Mouse (Mus musculus): ENCODE measurements at regions not wholly inside any gene's neighbourhood (a gene's known extent, or its start where the extent isn't known, plus 50 kb on each side); places are given as distances from the start of the nearest gene placed in this dataset.
A peak's percentile ranks its signal among the peaks of the same experiment; 100 is the strongest.

- DNase-seq (ENCODE audit: low spot score in 2 of 2): no peak
Observed at GRCm38 (mm10) chr11:23996250-23996649, 78.6 kb downstream of the A830031A19Rik start.

DNA sequence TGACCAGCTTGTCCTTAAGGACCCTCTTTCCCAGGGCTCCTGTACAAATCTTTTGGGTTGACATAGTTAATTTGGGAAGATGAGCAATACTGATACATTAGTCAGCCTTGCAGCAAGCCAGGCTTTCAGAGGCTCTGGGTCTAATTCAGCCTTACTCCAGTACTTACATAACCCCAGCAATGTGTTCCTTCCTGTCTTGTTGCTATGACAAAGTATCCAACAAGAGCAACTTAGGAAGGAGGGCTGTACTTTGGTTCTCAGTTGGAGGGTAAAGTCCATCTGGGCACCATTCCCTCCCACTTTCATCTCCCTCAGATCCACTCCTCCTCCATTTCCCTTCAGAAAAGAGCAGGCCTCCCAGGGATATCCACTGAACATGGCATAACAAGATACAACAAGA is 80.7 kb downstream of the A830031A19Rik start:
- no peak for DNase-seq (ENCODE audit: low spot score in 2 of 2)

DNA sequence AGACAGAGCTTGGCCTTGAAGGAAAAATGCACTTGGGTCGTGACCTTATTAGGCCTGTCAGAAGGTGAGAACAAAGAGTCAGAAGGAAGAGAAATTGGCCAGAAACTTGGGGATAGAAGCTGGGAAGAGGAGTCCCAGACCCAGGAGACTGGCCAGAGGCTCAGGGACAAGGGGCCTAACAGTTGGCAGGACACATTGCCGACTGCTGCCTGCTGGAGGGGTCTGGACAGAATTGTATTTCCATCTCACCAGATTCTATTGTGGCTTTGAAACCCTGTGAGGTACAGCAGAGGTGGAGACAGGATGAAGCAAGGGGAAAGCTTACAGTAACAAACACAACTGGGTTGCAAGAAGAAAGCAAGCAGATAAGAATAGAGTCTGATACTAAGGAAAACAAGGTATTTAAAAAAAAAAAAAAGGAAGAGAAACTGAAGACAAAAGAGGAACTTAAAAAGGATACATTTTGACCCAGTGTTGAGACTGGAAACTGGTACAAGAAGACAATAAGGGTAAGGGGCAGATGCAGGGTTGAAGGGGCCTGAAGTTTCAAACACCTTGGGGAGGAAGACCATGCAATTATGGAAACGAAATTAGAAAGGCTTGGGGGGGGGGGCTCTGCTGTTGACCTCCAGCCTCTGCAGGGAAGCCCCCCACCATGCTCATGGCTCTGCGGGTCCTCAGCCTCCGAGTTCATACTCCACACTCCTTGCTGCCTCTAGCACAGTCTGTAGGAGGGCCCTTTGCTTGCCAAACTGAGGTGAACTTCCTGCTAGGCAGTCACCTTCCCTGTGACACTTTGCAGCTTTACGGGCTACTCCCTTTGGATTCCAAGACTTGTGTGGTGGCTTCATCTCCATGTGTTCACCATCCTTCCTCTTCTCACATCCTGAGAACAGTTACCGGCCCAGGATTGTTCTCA is 87.1 kb downstream of the A830031A19Rik start:
- DNase-seq (ENCODE audit: low spot score in 2 of 2): no peak

DNA sequence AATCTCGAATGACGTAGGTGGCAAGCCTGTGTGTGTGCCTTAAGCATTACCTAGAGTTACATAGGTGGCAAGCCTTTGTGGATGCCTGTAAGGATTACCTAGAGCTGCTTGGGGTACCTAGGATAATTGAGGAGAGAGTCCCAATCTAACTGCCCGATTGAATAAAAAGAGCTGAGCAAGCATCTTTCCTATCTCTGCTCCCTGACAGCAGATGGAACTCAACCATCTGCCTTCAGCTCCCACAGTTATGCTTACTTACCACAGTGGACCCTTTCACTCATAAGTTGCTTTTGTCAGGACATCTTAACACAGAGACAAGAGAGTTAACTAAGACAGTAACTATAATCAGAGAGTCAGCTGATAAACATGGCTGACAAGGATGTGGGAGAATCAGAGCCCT is 89.6 kb downstream of the A830031A19Rik start:
- no peak for DNase-seq (ENCODE audit: low spot score in 2 of 2)

DNA sequence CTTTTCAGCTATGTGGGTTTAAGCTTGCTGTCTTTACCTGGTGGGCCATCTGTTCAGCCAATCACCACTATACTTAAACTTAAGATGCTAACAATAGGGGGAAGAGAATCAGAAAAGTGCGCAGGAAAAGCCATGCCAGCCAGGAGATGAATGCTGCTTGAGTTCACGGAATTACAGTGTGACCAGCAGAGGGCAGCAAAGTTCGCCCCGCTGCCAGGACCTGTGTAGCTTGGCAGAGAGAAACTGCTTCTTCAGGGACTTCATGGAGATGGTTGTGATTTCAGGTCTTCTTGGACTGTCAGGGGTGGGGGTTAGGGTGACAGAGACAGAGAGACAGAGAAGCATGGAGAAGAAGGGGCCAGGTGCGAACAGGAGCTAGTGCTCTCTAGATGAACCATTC is 84.3 kb upstream of the Papolg start:
- DNase-seq (ENCODE audit: low spot score in 2 of 2): peak; percentile 56 to 84

DNA sequence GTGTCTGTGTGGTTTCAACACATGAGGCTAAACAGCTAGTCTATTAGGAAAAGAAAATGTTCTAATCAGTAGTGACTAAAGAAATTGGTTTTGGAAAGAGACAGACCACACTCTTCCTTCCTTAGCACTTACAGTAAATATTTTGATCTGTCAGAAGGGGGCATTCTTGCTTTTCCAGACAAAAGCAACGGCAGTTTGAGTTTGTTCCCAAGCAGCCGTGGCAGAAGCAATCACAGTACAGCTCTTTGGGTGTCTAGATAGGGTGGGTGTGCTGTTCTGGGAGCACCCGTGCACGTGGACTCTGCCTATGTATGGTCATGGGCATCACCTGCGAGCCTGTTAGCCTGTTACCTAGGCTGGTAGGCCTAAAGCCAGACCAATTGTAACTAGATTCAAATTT is 83.2 kb upstream of the Papolg start:
- DNase-seq (ENCODE audit: low spot score in 2 of 2): no peak

DNA sequence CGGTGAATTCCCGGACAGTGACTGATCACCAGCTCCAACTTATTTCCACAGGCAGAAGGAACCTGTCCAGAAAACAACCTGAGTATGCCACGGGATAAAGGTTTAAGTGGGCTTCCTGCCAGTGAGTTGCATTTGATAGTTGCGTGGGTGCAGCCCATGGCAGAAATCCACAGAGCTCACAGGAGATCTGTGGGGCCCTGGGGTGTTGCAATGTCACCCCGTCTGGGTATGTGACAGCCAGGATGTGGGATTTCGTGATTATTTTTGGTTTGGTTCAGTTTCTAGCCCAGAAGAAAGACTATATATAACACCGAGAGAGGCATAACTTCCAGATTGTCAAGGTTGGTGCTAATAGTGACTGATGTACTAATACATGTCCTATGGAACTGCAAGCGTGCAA is 82.0 kb upstream of the Papolg start:
- DNase-seq (ENCODE audit: low spot score in 2 of 2): no peak

DNA sequence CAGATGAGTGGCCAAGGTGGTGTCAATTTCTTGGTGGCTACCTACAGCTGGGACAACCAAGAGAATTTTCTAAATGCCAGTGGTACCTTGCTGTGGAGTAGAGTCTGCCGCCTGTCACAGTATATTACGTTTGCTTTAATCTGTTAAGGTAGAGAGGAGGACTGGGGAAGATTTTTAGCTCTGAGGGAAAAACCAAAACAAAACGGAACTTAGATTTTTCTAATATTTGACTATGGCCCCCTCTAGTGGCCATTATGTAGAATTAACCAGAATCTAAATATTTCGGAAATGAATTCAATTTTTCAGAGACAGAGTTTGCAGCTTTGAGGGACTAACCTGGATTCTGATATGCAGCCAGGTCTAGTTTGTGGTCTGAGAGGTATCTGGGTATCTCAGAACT is 59.3 kb upstream of the Papolg start:
- DNase-seq (ENCODE audit: low spot score in 2 of 2): no peak

DNA sequence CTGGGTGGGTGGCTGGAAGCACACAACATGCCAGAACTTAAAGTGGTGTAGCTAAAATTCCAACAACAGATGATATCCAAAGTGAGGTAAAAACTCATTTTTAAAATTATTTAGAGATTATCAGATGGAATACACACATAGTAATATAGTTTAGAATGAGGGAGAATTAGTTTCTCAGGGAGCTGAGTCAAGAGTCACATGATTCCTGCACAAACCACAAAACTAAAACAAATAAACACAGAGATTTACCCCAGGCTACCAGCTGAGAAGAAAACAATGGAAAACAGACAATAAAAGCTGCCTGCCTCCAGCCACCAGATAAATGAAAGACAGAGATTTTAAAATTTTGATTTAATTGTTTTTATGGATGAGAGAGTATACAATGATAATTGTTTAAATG is 50.9 kb upstream of the Papolg start:
- no peak for DNase-seq (ENCODE audit: low spot score in 2 of 2)
